Comparison of ENCODE assay signal across 13 mouse cellular contexts in genomic region chr13:9767279-9767678, GRCm38 (mm10). TPM values are rescaled to one million over a fixed set of nuclear protein-coding genes. Genes with fewer than 3 reads are reported as not detected.
DNase-seq lines count a peak whose midpoint lies in the region; ATAC-seq and TF ChIP-seq lines count a peak whose summit lies in the region.
"Had no signal": no experiment of that assay in that cellular context is flagged by ENCODE, and none has a peak within 500 bp of the region (broad histone marks: within the 10 kb centered on the region; RNA-seq: fewer than 3 reads in every experiment).

No protein-coding gene starts in this region.

- H3K36me3 ChIP-seq in embryonic facial prominence, embryonic 11.5 days (replicated peaks; ENCODE audit: control insufficient read depth, insufficient read depth, low read depth, low read length), result no peaks in the 10 kb centered on the region
- H3K36me3 ChIP-seq in embryonic facial prominence, embryonic 10.5 days (replicated peaks), result no peaks in the 10 kb centered on the region
- no peaks in the 10 kb centered on the region for H3K36me3 ChIP-seq in spleen, adult 2 months (ENCODE audit: control insufficient read depth, insufficient read depth, low read length)
- H3K36me3 ChIP-seq in small intestine, adult 2 months (ENCODE audit: control insufficient read depth, insufficient read depth, low read length), result no peaks in the 10 kb centered on the region
- no peaks in the 10 kb centered on the region for H3K36me3 ChIP-seq in kidney, adult 2 months (ENCODE audit: control insufficient read depth, insufficient read depth, low read length)
- H3K36me3 ChIP-seq: limb, embryonic 13.5 days had no signal

- peak; percentile 18 for DNase-seq in embryonic facial prominence, embryonic 11.5 days (ENCODE audit: low spot score)
- no peak for DNase-seq in embryonic facial prominence, embryonic 10.5 days (ENCODE audit: low spot score)
- no peak for DNase-seq in spleen, adult 2 months (ENCODE audit: low read depth in 1 of 2, low spot score in 2 of 2)
- no peak for DNase-seq in spleen, postnatal 10 days (ENCODE audit: low spot score in 2 of 2)
- no peak for DNase-seq in ovary, postnatal 10 days (ENCODE audit: low spot score)
- no peak for DNase-seq in kidney, adult 2 months
- DNase-seq: cerebellum, postnatal 14 days; kidney, postnatal 10 days; liver, postnatal 0 days had no signal

- H3K27ac ChIP-seq in embryonic facial prominence, embryonic 11.5 days (replicated peaks; ENCODE audit: low read depth, low read length), result no peak overlapping the region
- H3K27ac ChIP-seq in embryonic facial prominence, embryonic 10.5 days (replicated peaks), result no peak overlapping the region
- H3K27ac ChIP-seq in spleen, adult 2 months (ENCODE audit: insufficient read depth, low read length), result peak overlapping the region; percentile 16; the same call in 1 of the 2 replicates
- H3K27ac ChIP-seq in small intestine, adult 2 months (ENCODE audit: insufficient read depth, low read depth, low read length), result peak overlapping the region; percentile 47; the same call in 1 of the 2 replicates
- H3K27ac ChIP-seq in kidney, adult 2 months (ENCODE audit: insufficient read depth, low read depth, low read length), result no peak overlapping the region
- H3K27ac ChIP-seq: limb, embryonic 13.5 days had no signal

- no peak overlapping the region for H3K4me2 ChIP-seq in embryonic facial prominence, embryonic 11.5 days (ENCODE audit: low read depth, low read length)
- H3K4me2 ChIP-seq: limb, embryonic 13.5 days had no signal

- no peak overlapping the region for H3K9ac ChIP-seq in embryonic facial prominence, embryonic 11.5 days (replicated peaks; ENCODE audit: low read length)
- H3K9ac ChIP-seq: limb, embryonic 13.5 days; liver, postnatal 0 days had no signal

- no peaks in the 10 kb centered on the region for H3K27me3 ChIP-seq in embryonic facial prominence, embryonic 11.5 days (ENCODE audit: control insufficient read depth, insufficient read depth, low read length)
- no peaks in the 10 kb centered on the region for H3K27me3 ChIP-seq in embryonic facial prominence, embryonic 10.5 days (replicated peaks; ENCODE audit: low read depth, poor library complexity, severe bottlenecking)
- H3K27me3 ChIP-seq in spleen, adult 2 months (ENCODE audit: control insufficient read depth, insufficient read depth, low read length), result 0 out of 2 replicates have a peak, but pooled peaks cover 2% of the 10 kb centered on the region
- no peaks in the 10 kb centered on the region; the same call in 1 of the 2 replicates for H3K27me3 ChIP-seq in small intestine, adult 2 months (ENCODE audit: control insufficient read depth, insufficient read depth, low read length)
- no peaks in the 10 kb centered on the region for H3K27me3 ChIP-seq in kidney, adult 2 months (replicated peaks; ENCODE audit: control insufficient read depth, insufficient read depth, low read length)
- H3K27me3 ChIP-seq: limb, embryonic 13.5 days had no signal

- no peak overlapping the region for H3K4me3 ChIP-seq in embryonic facial prominence, embryonic 11.5 days (ENCODE audit: low read depth, low read length)
- no peak overlapping the region for H3K4me3 ChIP-seq in embryonic facial prominence, embryonic 10.5 days
- no peak overlapping the region for H3K4me3 ChIP-seq in spleen, adult 2 months (ENCODE audit: extremely low read depth, insufficient read depth, insufficient read length)
- no peak overlapping the region; the same call in 1 of the 2 replicates for H3K4me3 ChIP-seq in small intestine, adult 2 months (ENCODE audit: low read depth, low read length)
- no peak overlapping the region for H3K4me3 ChIP-seq in kidney, adult 2 months (ENCODE audit: insufficient read depth, low read depth, low read length)
- H3K4me3 ChIP-seq: limb, embryonic 13.5 days had no signal

- H3K4me1 ChIP-seq in embryonic facial prominence, embryonic 11.5 days (ENCODE audit: control insufficient read depth, insufficient read depth, low read length), result no peaks in the 10 kb centered on the region; the same call in 1 of the 2 replicates
- H3K4me1 ChIP-seq in embryonic facial prominence, embryonic 10.5 days, result peaks cover 38% of the 10 kb centered on the region
- H3K4me1 ChIP-seq in spleen, adult 2 months (ENCODE audit: control insufficient read depth, insufficient read depth, insufficient read length), result peaks cover 10% of the 10 kb centered on the region
- H3K4me1 ChIP-seq in small intestine, adult 2 months (ENCODE audit: control insufficient read depth, insufficient read depth, insufficient read length, low read length), result peaks cover 5% of the 10 kb centered on the region; the same call in 1 of the 2 replicates
- H3K4me1 ChIP-seq in kidney, adult 2 months (ENCODE audit: control insufficient read depth, insufficient read depth, low read length), result peaks cover 5% of the 10 kb centered on the region; the same call in 1 of the 2 replicates

- no peak for TF ChIP-seq POLR2A in spleen, adult 2 months (IDR thresholded peaks at IDR 0.05; ENCODE audit: low read depth, low read length)
- TF ChIP-seq POLR2A in small intestine, adult 2 months (IDR thresholded peaks at IDR 0.05; ENCODE audit: low read depth, low read length), result no peak
- no peak for TF ChIP-seq POLR2A in kidney, adult 2 months (IDR thresholded peaks at IDR 0.05; ENCODE audit: low read depth, low read length)

- ATAC-seq in embryonic facial prominence, embryonic 11.5 days (replicated peaks; ENCODE audit: insufficient number of reproducible peaks, low FRiP score, low TSS enrichment, low read depth), result no peak
- ATAC-seq in common myeloid progenitor, adult 5-6 weeks (replicated peaks; ENCODE audit: low read depth, poor library complexity, severe bottlenecking), result peak; percentile 19; the same call in 1 of the 2 replicates
- ATAC-seq: inflammation-experienced regulatory T-cells, adult 6 months; liver, postnatal 0 days had no signal

- TF ChIP-seq CTCF in spleen, adult 2 months (IDR thresholded peaks at IDR 0.05; ENCODE audit: extremely low read depth, insufficient read depth, insufficient read length, insufficient replicate concordance), result no peak
- TF ChIP-seq CTCF in small intestine, adult 2 months (IDR thresholded peaks at IDR 0.05; ENCODE audit: extremely low read depth, insufficient read length, insufficient replicate concordance, low read depth, low read length), result no peak
- TF ChIP-seq CTCF in kidney, adult 2 months (conservative IDR thresholded peaks at IDR 0.05; ENCODE audit: insufficient read depth, insufficient read length, low read depth, low read length), result no peak

- WGBS in embryonic facial prominence, embryonic 11.5 days, result 26% methylated on average over 5 of the region's 5 CpGs
- WGBS in embryonic facial prominence, embryonic 10.5 days, result 36% methylated on average over 5 of the region's 5 CpGs
- WGBS in spleen, adult 2 months, result 16% methylated on average over 5 of the region's 5 CpGs
- WGBS in small intestine, adult 2 months, result 58% methylated on average over 5 of the region's 5 CpGs
- 56% methylated on average over 5 of the region's 5 CpGs for WGBS in kidney, adult 2 months

- H3K9me3 ChIP-seq in embryonic facial prominence, embryonic 11.5 days (replicated peaks; ENCODE audit: control insufficient read depth, low read length), result no peaks in the 10 kb centered on the region
- no peaks in the 10 kb centered on the region for H3K9me3 ChIP-seq in embryonic facial prominence, embryonic 10.5 days
- H3K9me3 ChIP-seq: limb, embryonic 13.5 days had no signal

RNA-seq across cellular contexts. Expression of gene Zmynd11, which starts 2.1 kb away (rescaled TPM):
- 123 and 132 TPM in 2 replicates for polyA plus RNA-seq in embryonic facial prominence, embryonic 11.5 days (2014; fragmentation: Nextera tagmentation; extraction: Ambion mirVana)
- polyA plus RNA-seq in embryonic facial prominence, embryonic 10.5 days (2016; fragmentation: Nextera tagmentation; extraction: Ambion mirVana), result 102 and 106 TPM in 2 replicates
- polyA plus RNA-seq in spleen, adult 2 months (2012; rRNA removed), result 27.1 and 29.5 TPM in 2 replicates
- 70.0 and 78.6 TPM in 2 replicates for total RNA-seq in common myeloid progenitor, adult 5-6 weeks (2017)
- polyA plus RNA-seq in small intestine, adult 2 months (2012; rRNA removed), result 7.2 and 12.8 TPM in 2 replicates
- polyA plus RNA-seq in kidney, adult 2 months (2012; rRNA removed), result 42.8 and 47.4 TPM in 2 replicates

Comparison
In these comparisons a context has a peak if more than half of its experiments do, and no peak if none do; other contexts are left out.
1. H3K27ac ChIP-seq: peak in spleen, adult 2 months (single experiment) and small intestine, adult 2 months (single experiment); none in embryonic facial prominence, embryonic 11.5 days (single experiment), embryonic facial prominence, embryonic 10.5 days (single experiment) and kidney, adult 2 months (single experiment).